Mouse (Mus musculus) CD8-positive naive resting alpha-beta T cell, adult 2 months (primary cell): ENCODE data around the gene C8b.

ENCODE experiments used
- DNase-seq, 2 experiments: peaks; one replicate each; pipeline ENCODE4 v3.0.0; 2022; ENCODE audit warnings: low read depth in 2 of 2, low spot score in 2 of 2

C8b gene

DNA sequence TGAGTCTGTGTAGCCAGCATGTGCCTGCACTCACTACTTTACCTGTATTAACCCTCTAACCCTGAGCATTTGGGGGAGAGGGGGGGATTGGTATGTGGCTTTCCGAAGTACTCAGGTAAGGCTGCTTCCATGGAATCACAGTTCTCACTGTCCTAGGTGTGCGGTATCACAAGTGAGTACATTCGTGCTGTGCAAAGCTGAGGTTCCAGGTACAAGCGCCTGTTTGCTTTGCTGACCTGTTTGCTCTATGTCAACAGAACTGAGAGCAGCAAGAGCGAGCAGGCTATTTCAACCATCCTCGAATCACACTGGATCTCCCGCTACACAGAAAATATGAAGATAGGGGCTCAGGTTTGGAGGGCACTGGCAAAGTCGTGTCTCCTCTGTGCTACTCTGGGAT is at the start of gene C8b:
TSS of gene C8b (plus strand) at position 253 of the 400 bp plus-strand sequence.
- no peak for DNase-seq

DNA sequence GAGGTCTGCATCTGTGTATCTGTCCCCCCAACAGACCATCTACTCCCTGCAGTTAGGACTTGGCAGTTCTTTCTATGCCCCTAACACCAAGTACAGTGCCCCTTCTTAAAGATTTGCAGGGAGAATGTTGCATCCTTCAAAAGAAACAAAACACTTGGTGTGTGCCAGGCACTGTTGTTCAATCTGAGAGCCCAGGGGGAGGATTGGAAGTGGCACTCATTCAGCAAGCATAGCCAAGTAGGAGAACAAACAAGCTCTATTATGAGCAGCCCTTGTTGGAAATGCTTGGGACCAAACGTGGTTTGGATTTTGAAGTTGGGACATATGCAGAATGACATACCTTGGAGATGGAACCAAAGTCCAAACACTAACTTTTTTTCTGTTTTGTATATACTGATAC is 49.6 kb upstream of the C8b start:
- no peak for DNase-seq

DNA sequence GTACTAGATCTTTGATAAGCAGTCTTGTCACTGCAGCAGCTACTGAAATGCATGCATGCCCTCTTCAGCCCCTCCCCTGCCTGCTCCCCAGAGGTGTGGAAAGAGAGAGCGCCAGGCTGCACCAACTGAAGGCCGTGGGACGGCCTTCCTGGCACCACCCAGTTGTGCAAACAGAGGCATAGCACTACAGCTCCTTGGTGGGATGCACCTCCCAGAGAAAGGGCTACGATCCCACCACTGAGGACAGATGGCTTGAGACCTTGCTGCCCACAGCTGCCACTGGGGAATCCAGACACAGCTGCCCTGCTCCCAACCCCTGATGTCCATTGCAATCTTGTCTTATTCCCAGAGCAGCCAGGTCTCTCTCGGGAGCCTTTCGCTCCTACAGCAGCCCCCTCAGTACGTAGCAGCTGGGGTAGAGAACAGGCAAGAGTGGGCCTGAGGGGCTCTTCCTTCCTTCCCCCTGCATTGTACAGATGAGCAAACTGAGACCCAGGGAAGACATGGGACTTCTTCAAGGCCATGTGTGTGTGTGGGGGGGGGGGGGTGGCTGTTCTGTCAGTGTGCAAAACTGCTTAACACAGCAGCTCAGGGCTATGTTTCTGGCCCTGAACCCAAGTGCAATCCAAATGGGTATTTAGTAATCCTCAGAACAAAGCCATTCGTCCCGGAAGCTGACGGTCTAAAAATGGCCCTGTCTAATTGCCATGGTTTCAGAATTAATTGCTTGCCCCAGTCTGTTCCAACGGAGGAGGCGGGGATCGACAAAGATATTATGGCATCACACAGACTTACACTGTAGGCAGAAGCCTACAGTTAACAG is 46.9 kb upstream of the C8b start:
- no peak for DNase-seq

DNA sequence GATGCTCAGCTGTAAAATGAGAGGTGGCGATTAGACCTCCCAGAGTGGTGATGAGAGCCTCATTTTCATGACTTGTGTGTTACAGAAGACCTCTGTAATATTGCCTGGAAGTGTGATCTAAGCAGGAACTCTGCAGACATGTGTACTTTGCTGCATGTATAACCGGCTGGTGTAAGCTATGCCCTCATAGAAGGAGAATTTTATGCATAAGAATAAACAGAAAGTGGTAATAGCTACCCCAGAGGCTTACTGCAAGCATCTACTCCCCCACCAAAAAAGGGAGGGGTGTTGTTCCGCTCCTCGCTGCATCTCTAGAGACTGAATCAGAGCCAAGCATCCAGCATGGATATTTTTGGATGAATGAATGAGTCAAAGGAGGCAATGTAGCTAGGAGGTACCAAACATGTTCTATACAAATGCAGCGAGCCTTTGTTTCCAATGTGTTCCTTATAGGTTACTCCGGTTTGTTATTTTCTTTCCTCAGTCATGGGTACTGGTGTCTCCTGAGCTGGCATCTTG is 42.5 kb upstream of the C8b start:
- DNase-seq: no peak

DNA sequence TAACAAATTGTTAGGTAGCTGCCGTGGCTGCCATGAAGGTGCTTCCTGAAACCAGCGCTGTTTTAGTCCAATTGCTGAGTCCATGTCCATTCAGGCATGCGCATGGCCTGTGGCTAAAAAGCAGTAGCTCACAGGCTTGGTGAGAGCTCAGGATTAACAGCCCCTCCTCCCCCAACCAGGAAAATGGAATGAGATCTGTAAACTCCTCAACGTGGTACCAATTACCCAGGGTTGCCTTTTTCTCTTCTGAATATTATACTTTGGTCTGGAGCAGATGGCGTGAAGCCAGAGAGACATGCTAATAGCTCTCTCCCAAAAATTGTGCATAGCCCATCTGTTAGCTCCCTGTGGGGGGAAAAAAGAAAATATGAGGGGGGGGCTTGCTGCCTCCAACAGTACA is 41.9 kb upstream of the C8b start:
- no peak for DNase-seq

DNA sequence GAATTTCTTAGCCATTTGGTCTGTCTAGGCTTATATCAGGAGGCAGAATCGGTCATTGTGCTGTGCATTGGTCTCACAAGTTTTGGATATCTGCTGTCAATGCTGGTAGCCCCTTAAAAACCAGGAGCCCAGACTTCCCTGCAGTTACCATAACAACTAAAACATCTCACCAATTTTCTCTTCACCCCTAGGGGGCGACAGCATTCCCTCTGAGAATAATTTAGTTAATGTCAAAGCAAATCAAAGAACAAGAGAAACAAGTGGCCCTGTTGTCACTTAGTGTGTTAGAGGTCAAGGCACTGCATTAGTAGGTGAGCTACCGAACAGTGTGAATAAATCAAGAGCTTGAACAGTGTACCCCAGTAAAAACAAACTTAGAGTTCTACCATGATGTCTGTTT is 40.4 kb upstream of the C8b start:
- DNase-seq: no peak

DNA sequence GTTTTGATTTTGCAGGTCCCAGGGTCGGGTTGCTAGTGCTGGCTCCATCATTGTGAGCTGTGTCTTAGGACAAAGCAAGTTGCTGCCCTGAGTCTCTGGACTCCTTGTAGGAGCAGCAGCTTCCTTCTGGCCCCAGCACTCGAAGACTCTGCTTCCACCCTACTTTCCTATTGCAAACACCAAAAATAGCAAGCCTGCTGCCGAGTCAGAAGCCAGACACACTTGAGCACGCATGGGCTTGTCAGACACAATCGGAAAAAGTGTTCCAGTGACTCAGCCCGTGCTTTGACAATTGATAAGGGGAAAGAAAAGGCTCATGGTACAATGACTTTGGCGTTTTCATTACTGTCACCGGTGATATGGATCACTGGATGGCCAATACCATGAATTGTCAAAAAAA is 36.9 kb upstream of the C8b start:
- no peak for DNase-seq

DNA sequence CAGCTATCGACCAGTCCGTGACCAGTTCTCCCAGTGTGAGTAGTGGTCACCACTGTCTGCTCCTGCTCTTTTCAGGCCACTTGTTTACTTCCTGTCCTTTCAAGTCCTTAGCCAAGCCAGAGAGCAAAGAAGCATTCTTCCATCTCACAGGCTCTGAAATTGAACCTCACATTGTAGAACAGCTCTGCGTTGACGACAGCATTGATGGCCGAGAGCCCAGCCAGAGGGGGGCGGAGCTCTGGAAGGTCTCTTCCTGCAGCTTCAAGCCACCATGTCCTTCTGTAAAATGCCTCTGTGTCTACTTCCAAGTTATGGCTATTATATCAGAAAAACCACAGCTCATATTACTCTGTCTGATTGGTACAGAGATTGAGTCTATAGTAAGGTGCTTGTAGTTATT is 19.6 kb upstream of the C8b start:
- DNase-seq: no peak

DNA sequence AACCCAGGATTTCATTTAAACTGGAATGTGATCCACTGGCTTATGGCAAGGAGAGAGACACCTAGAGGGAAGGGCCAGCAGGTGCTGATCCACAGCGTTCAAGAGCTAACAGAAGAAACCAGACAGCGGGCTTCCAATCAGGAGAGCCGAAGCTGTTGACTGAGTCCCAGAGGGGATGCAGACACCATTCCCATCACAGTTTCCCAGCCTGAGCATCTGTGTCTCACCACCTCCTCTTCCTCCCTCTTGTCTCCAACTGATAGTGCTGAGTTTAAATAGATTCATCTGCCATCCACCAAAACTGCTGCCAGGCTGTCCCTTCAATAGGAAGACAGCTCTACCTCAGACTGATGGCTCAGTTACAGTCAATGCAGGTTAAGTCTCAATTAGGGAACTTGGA is 12.0 kb upstream of the C8b start:
- DNase-seq: no peak

DNA sequence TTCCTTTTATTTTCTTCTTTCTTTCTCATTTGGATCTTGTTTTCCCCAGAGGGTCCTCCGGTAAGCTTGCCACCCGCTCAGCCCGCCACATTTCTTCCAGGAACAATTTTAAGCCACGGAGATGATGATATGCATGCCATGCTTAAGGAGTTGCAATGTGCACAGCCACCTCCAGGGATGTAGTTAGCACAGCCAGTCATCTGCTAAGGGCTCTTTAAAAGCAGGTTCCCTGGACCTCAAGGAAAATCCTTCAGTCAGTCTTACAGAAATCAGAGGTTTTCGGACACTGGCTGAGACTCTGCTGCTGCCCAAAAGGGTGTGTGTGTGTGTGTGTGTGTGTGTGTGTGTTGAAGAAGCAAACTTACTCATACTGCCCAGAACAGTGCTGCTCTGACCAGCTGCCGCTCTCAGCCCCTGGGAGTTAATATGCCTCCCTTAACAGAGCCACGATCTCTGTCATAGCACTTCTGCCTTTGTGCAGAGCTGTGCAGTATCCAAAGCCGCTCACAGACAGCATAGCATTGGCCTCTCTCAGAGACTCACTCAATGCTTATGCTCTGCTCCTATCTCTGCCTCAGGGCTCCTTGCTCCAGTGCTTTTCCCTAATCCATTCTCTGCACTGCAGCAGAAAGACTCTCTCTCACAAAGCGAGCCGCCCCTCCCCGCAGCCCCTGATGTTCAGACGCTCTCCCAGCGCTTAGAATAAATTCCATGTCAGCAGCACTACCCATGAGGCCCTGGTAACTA is 5.1 kb upstream of the C8b start:
- no peak for DNase-seq

DNA sequence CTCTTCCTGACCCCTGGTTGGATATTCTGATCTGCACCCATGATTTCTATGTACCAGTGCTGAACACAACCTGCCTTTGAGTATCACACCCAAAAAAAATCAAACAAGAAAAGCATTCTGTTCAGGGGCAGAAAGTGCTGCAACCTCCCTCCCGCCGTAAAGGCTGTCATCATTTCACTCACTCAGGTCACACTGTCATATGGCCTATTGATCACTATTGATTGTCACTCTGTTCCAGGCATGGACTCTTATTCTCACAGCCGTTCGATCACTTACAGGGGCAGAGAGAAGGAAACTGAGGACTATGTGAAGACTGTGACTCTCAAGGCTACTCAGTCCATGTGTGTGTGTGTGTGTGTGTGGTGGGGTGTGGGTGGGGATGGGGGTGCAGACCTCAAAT is 2.1 kb downstream of the C8b start:
- no peak for DNase-seq

DNA sequence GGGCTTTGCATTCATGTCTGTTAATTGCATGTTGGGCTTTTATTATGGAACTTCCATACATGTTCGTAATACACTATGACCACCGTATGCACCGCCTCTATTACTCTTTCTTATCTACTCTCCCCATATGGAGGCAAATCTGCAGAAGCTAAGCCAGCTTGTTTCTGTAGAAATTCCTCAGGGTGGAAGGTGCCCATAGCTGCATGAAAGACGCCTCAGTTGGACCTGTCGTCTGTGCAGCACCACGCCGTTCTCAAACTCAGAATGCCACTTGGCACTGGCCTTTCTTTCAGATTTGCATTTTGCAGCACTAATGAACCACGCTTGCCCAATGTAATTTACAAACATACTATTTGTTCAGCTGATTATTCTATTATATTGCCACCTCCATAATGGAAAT is 3.5 kb downstream of the C8b start:
- DNase-seq: no peak

DNA sequence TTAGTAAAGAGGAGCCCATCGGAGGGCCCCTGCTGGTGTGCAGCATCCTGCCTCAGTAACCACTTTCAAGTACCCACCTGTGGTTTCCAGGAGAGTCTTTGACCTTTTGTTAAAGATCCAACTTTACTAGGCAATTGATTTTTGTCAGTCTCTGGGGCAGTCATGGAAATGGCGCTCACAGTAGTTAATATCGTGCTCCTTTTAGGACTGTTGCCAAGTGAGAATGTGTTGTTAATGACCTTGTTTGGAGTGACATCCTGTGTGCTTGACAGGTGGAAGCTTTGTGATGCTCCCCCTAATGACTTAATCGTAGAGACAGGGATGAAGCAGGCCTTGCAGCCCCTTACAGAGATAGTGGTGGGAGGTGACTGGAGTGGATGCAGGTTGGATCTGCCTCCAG is 4.2 kb downstream of the C8b start:
- no peak for DNase-seq

DNA sequence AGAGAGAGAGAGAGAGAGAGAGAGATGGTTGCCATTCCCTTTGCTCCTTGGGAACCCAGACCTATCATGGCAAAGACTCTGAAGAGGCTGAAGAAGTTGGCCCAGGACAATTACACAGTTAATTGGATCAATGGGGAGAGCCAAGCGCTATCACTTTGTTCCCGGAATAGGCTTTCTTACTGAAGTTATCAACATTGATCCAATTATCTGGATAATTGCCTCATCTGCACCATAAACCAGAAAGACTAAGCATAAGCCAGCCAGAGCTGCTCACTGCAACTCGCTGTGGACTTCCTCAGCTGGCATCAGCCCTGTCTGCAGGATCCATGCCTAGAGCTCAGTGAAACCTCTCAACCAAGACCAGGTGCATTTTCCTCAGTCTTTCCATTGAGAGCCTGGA is 9.5 kb downstream of the C8b start:
- no peak for DNase-seq

DNA sequence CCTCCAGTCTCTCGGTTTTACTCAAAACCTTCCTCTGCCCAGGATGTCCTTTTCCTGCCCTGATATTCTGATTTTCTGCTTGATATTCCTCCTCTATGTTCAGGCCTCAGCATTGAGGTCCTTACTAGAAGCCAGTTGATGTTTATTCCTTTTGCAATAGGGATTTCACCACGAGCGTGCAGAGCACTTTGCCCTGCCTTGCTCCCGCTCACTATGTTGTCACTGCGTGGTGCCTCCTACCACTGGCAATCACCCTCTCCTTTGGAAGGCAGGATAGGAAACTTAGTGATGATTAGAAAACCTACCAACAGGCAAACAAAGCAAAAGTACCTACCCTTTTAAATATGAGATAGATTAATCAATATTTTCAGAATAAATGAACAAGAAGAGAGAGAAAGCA is 13.3 kb downstream of the C8b start:
- DNase-seq: no peak

DNA sequence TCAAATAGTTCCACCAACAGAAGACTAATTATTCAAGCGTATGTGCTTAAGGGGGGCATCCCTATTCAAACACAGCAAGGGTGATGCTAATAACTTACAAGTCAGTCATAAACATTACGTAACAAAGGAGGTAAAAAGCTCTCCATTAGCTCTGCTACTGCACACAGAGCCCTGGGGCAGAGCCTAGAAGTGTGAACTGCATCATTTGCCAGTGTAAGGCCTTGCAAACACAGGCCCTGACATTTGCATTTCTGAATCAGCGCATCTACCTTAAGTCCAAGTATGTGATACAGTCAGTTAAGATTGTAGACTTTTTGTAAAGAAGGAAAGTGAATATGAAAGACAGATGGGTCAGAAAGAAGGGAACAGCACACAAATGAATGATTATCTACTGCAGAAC is 15.3 kb downstream of the C8b start:
- DNase-seq: no peak

DNA sequence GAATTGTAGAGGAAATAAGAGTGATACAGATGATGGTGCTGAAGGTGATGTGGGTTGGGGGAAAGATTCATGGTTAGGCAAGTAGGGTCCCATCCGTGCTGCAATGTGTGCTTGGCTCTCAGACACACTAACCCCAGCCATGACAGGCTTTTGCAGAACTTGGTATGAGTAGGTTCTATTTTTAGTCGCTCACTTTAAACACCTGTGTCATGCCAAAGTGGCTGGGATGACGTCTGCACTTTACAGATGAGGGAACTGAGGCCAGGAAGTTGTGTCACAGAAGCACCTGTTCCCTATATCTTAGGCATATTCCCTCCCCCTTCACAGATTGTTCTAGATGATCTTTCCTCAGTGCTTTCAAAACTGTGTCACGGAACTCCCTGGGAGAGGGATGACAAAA is 16.2 kb downstream of the C8b start:
- DNase-seq: no peak

DNA sequence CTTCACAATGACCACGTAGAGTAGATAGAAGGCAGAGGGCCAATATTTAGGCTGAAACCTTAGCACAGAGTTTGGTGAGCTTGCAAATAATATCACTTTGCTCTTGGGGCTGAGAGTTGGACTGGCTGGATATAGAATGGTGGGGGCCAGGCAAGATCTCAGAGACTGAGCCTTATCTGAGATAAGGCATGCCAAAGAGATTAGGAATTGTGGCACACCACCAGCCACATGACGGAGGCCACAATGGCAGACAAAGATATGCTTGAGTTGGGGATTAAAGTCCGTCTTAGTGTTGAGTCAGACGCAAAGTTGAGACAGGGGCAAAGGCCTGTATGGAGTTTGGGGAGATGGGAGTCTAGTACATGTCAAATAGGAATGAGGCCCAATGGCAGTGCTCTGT is 26.0 kb downstream of the C8b start:
- DNase-seq: no peak

DNA sequence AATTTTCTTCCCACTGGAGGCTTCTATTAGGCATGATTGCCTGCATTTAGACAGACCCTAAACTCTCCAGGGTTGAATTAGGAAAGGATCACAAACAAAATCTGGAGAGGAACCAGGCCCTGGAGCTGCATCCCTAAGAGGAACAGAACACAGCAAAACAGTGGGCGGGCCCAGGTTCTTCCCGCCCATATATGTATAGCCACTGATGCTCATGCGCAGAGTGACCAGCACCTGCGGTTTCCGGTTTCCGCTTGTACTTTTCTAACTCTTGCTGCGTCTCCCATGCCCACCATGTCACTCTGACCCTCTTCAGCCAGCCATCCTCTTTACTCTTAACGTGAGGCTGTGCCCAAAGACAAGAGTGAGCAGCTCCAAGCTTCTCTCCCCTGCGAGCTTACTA is 32.8 kb downstream of the C8b start:
- no peak for DNase-seq

DNA sequence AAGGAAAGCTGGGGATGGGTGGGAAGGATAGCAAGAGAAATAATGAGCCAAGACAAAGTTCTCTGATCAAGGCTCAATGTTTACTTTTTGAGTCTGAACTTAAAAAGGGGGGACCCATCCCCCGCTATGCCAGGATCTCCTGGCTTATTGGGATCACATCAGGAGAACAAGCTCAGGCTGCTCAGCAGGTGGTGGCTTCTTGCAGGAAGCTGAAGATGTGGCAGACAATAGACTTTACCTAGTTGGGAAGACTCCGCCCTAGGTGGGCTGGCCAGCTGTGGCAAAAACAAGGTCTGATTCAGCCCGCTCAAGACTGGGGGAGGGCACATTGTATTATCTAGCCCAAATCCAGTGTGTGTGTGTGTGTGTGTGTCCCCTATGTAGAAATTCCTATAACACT is 35.5 kb downstream of the C8b start:
- DNase-seq: no peak

DNA sequence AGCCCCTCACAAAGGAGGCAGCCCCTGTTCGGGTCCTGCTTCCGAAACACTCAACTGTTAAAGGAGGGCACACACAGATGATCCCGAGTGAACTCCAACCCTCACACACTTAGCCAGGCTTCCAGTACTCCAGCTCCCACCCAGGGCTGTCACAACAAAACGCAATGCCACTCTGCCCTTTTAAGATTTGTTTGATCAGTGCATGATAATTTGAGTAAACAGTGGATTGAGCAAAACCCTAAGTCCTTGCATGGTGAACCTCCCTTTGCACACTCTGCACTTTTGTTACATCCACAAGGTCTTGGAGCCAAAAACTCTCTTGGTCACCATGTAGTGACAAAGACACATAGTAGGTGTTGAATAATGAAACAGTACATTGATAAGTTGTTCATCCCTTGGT is 38.0 kb downstream of the C8b start:
- no peak for DNase-seq

DNA sequence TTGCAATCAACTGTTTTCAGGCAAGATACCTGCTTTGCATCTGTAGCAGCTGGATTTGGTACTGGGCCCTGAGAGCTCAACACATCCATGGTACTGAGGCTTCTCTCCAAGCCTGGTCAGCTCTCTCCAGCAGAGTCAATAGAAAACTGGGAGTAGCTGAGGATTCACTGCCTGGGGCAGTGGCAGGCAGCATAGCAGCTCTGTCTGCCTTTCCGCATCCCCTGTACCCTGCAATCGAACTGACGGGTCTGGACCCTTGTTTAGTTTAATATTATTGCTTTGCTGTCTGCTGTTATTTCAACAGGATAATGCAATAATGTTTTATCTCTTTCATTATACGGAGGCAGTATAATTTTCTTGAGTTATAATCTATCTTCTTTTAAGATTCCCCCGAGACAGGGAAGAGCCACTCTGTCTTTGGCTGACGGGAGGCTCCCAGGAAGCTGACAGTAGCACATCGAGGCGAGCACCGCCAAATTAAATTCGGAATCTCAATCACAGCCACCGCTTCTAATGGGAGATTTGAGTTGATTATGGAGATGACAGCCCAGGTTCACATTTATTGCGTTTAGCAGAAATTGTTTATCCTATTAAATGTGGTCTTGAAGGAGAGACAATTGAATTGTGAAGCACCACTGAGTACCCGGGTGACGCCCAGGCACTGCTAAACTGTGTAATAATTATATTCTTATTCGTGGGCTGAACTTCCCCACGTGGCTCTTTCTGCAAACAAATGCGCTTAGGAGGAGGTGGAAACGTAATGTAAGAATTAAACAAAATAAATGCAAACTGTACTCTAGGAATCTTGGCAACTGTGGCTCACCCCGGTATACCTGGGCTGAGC is 39.5 kb downstream of the C8b start:
- no peak for DNase-seq
